Mouse (Mus musculus): ENCODE data around the gene Itln1. TPM values are rescaled to one million over a fixed set of nuclear protein-coding genes. Genes with fewer than 3 reads are reported as not detected.

Gene Itln1
- polyA plus RNA-seq, 1 experiment from 2014 or later: not detected

GRCm38 (mm10) chr1:171556366-171556765, 21.3 kb upstream of the Itln1 start:
- H3K9ac ChIP-seq: no peak overlapping the region
- no peaks in the 10 kb centered on the region for H3K36me3 ChIP-seq
- H3K27ac ChIP-seq: no peak overlapping the region
- 85% methylated on average over 2 of the region's 2 CpGs for WGBS
- H3K27me3 ChIP-seq: no peaks in the 10 kb centered on the region
- H3K9me3 ChIP-seq: no peaks in the 10 kb centered on the region
- no peaks in the 10 kb centered on the region for H3K4me1 ChIP-seq
- no peak for ATAC-seq (ENCODE audit: insufficient number of reproducible peaks, low FRiP score, low TSS enrichment, low read depth)
- H3K4me2 ChIP-seq: no peak overlapping the region
- H3K4me3 ChIP-seq: no peak overlapping the region

GRCm38 (mm10) chr1:171553359-171554341, 18.6 kb upstream of the Itln1 start:
- WGBS: 77% methylated on average over 11 of the region's 11 CpGs
- Histone ChIP-seq H3K4me2 (no peak overlapping the region), H3K9me3 (no peaks in the 10 kb centered on the region), H3K27ac (no peak overlapping the region), H3K27me3 (no peaks in the 10 kb centered on the region), H3K4me1 (no peaks in the 10 kb centered on the region), H3K9ac (no peak overlapping the region), H3K36me3 (no peaks in the 10 kb centered on the region), H3K4me3 (no peak overlapping the region)
- ATAC-seq (ENCODE audit: insufficient number of reproducible peaks, low FRiP score, low TSS enrichment, low read depth): no peak

GRCm38 (mm10) chr1:171552230-171552629, 17.1 kb upstream of the Itln1 start:
- H3K27ac ChIP-seq: no peak overlapping the region
- WGBS: 87% methylated on average over 2 of the region's 2 CpGs
- H3K4me2 ChIP-seq: no peak overlapping the region
- no peaks in the 10 kb centered on the region for H3K9me3 ChIP-seq
- no peak overlapping the region for H3K4me3 ChIP-seq
- ATAC-seq (ENCODE audit: insufficient number of reproducible peaks, low FRiP score, low TSS enrichment, low read depth): no peak
- H3K9ac ChIP-seq: no peak overlapping the region
- no peaks in the 10 kb centered on the region for H3K27me3 ChIP-seq
- H3K36me3 ChIP-seq: no peaks in the 10 kb centered on the region
- H3K4me1 ChIP-seq: no peaks in the 10 kb centered on the region

GRCm38 (mm10) chr1:171551326-171551725, 16.2 kb upstream of the Itln1 start:
- ATAC-seq (ENCODE audit: insufficient number of reproducible peaks, low FRiP score, low TSS enrichment, low read depth): no peak
- no peaks in the 10 kb centered on the region for H3K36me3 ChIP-seq
- WGBS: 73% methylated on average over 7 of the region's 7 CpGs
- no peak overlapping the region for H3K27ac ChIP-seq
- H3K4me3 ChIP-seq: no peak overlapping the region
- H3K4me1 ChIP-seq: no peaks in the 10 kb centered on the region
- no peaks in the 10 kb centered on the region for H3K27me3 ChIP-seq
- H3K9me3 ChIP-seq: no peaks in the 10 kb centered on the region
- H3K4me2 ChIP-seq: no peak overlapping the region
- H3K9ac ChIP-seq: no peak overlapping the region

GRCm38 (mm10) chr1:171540694-171541093, 5.6 kb upstream of the Itln1 start:
- ATAC-seq (ENCODE audit: insufficient number of reproducible peaks, low FRiP score, low TSS enrichment, low read depth): no peak
- H3K9me3 ChIP-seq: no peaks in the 10 kb centered on the region
- H3K27me3 ChIP-seq: no peaks in the 10 kb centered on the region
- H3K27ac ChIP-seq: no peak overlapping the region
- H3K4me1 ChIP-seq: no peaks in the 10 kb centered on the region
- no peaks in the 10 kb centered on the region for H3K36me3 ChIP-seq
- WGBS: 82% methylated on average over 1 of the region's 1 CpGs
- H3K9ac ChIP-seq: no peak overlapping the region
- no peak overlapping the region for H3K4me2 ChIP-seq
- no peak overlapping the region for H3K4me3 ChIP-seq

- Histone ChIP-seq H3K9me3 (no peaks in the 10 kb centered on the region), H3K4me1 (no peaks in the 10 kb centered on the region), H3K9ac (no peak overlapping the region), H3K4me3 (no peak overlapping the region), H3K27me3 (no peaks in the 10 kb centered on the region), H3K27ac (no peak overlapping the region), H3K4me2 (no peak overlapping the region), H3K36me3 (no peaks in the 10 kb centered on the region)
- ATAC-seq (ENCODE audit: insufficient number of reproducible peaks, low FRiP score, low TSS enrichment, low read depth): no peak
These were observed 537 bp downstream of the Itln1 start for GRCm38 (mm10) chr1:171534557-171534956.

GRCm38 (mm10) chr1:171532830-171533229, 2.3 kb downstream of the Itln1 start:
- H3K27ac ChIP-seq: no peak overlapping the region
- H3K9ac ChIP-seq: no peak overlapping the region
- no peak for ATAC-seq (ENCODE audit: insufficient number of reproducible peaks, low FRiP score, low TSS enrichment, low read depth)
- no peaks in the 10 kb centered on the region for H3K36me3 ChIP-seq
- H3K9me3 ChIP-seq: no peaks in the 10 kb centered on the region
- H3K4me2 ChIP-seq: no peak overlapping the region
- WGBS: 61% methylated on average over 2 of the region's 2 CpGs
- no peak overlapping the region for H3K4me3 ChIP-seq
- no peaks in the 10 kb centered on the region for H3K27me3 ChIP-seq
- no peaks in the 10 kb centered on the region for H3K4me1 ChIP-seq

GRCm38 (mm10) chr1:171531367-171531766, 3.7 kb downstream of the Itln1 start:
- no peaks in the 10 kb centered on the region for H3K9me3 ChIP-seq

GRCm38 (mm10) chr1:171515557-171515956, 19.5 kb downstream of the Itln1 start:
- Histone ChIP-seq H3K4me3 (no peak overlapping the region), H3K27ac (no peak overlapping the region), H3K9me3 (no peaks in the 10 kb centered on the region), H3K4me1 (no peaks in the 10 kb centered on the region), H3K36me3 (no peaks in the 10 kb centered on the region), H3K9ac (no peak overlapping the region), H3K4me2 (no peak overlapping the region), H3K27me3 (no peaks in the 10 kb centered on the region)
- ATAC-seq (ENCODE audit: insufficient number of reproducible peaks, low FRiP score, low TSS enrichment, low read depth): no peak
- WGBS: 84% methylated on average over 4 of the region's 4 CpGs

More at GRCm38 (mm10) chr1:171531367-171531766, 3.7 kb downstream of the Itln1 start:
- Histone ChIP-seq H3K36me3 (no peaks in the 10 kb centered on the region), H3K4me1 (no peaks in the 10 kb centered on the region), H3K27ac (no peak overlapping the region), H3K4me3 (no peak overlapping the region), H3K4me2 (no peak overlapping the region), H3K9ac (no peak overlapping the region), H3K27me3 (no peaks in the 10 kb centered on the region)
- no peak for ATAC-seq (ENCODE audit: insufficient number of reproducible peaks, low FRiP score, low TSS enrichment, low read depth)
- WGBS: 91% methylated on average over 4 of the region's 4 CpGs

GRCm38 (mm10) chr1:171515039-171515438, 20.1 kb downstream of the Itln1 start:
- WGBS: 15% methylated on average over 1 of the region's 1 CpGs
- Histone ChIP-seq H3K27me3 (no peaks in the 10 kb centered on the region), H3K4me1 (no peaks in the 10 kb centered on the region), H3K36me3 (no peaks in the 10 kb centered on the region), H3K9ac (no peak overlapping the region), H3K4me2 (no peak overlapping the region), H3K9me3 (no peaks in the 10 kb centered on the region), H3K4me3 (no peak overlapping the region), H3K27ac (no peak overlapping the region)
- no peak for ATAC-seq (ENCODE audit: insufficient number of reproducible peaks, low FRiP score, low TSS enrichment, low read depth)

- Histone ChIP-seq H3K9me3 (no peaks in the 10 kb centered on the region), H3K4me2 (no peak overlapping the region), H3K27ac (no peak overlapping the region), H3K36me3 (no peaks in the 10 kb centered on the region), H3K4me3 (no peak overlapping the region), H3K9ac (no peak overlapping the region), H3K4me1 (no peaks in the 10 kb centered on the region), H3K27me3 (no peaks in the 10 kb centered on the region)
- 95% methylated on average over 1 of the region's 1 CpGs for WGBS
- no peak for ATAC-seq (ENCODE audit: insufficient number of reproducible peaks, low FRiP score, low TSS enrichment, low read depth)
These were observed 21.3 kb downstream of the Itln1 start for GRCm38 (mm10) chr1:171513760-171514159.

- no peak for ATAC-seq (ENCODE audit: insufficient number of reproducible peaks, low FRiP score, low TSS enrichment, low read depth)
- H3K9me3 ChIP-seq: no peaks in the 10 kb centered on the region
- no peaks in the 10 kb centered on the region for H3K27me3 ChIP-seq
- H3K4me1 ChIP-seq: no peaks in the 10 kb centered on the region
- WGBS: 86% methylated on average over 2 of the region's 2 CpGs
- H3K9ac ChIP-seq: no peak overlapping the region
- H3K4me3 ChIP-seq: no peak overlapping the region
- no peak overlapping the region for H3K4me2 ChIP-seq
- no peaks in the 10 kb centered on the region for H3K36me3 ChIP-seq
- H3K27ac ChIP-seq: no peak overlapping the region
These were observed 21.9 kb downstream of the Itln1 start for GRCm38 (mm10) chr1:171513234-171513633.
